Mouse (Mus musculus): ENCODE data around the gene Yju2.

DNA sequence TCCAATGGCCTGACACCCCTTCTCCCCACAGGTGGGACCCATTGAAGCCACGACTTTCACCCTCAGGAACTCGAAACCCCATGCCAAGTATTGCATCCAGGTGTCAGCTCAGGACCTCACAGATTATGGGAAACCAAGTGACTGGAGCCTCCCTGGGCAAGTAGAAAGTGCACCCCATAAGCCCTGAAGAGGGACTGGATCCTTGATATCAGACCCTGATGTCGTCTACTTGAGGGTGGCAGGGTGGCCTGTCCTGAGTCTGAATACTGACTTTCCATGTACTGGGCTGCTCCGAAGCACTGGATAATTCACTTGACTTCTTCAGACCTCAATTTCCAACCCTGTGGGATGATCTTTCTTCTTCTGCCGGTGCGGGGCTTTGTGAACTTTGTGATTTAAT is 2.3 kb upstream of the Yju2 start:
- TF ChIP-seq CTCF (IDR thresholded peaks at IDR 0.05; ENCODE audit: insufficient read depth, low read depth, low read length) = no peak
- TF ChIP-seq POLR2A (IDR thresholded peaks at IDR 0.05; ENCODE audit: insufficient read depth, low read depth, low read length) = no peak
